Mouse (Mus musculus): ENCODE measurements around the gene Tm6sf1.

DNA sequence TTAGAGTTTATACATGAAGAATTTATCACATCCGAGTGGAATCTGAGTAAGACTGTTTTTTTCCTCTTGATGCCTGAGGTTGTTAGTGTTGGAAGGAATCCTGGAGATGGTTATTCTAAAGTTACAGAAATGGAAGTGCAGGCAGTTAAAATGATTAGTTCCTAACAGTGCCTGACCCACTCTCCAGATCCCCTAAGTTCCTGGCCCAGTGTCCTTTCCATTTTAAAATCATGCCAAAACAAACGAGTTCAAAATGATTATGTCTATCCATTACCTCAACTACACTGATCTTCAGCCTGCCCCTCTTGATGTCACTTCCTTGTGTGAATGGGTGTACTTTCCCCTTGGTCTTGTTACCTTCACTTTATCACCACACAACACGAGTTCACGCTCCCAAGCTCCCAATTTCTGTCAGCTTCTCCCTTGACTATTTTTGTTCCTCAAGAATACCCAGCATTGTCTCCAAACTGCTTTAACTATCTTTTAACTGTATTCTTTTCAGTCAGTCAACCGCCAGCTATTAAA is 73.8 kb downstream of the Tm6sf1 start:
- TF ChIP-seq CTCF (IDR thresholded peaks at IDR 0.05; ENCODE audit: extremely low read depth, insufficient read depth, insufficient read length, insufficient replicate concordance): no peak
- TF ChIP-seq POLR2A (IDR thresholded peaks at IDR 0.05; ENCODE audit: low read depth, low read length): no peak
